Mouse (Mus musculus) neural tube, embryonic 15.5 days (tissue): ENCODE data around the gene Smim12. TPM values are rescaled to one million over a fixed set of nuclear protein-coding genes. Genes with fewer than 3 reads are reported as not detected.

ENCODE experiments used
- ATAC-seq: fragments of 200-750 bp; cut with Nextera tagmentation; 2 replicates; pipeline ENCODE4 v1.8.0; 2017; ENCODE audit warnings: mild to moderate bottlenecking, moderate TSS enrichment, moderate library complexity; ENCODE audit not compliant: low FRiP score
- H3K27ac ChIP-seq: fragments of 300-500 bp; sonication (generic); replicated peaks from 2 replicates; pipeline ENCODE4 v1.5.1; 2015; ENCODE audit warnings: mild to moderate bottlenecking, inconsistent platforms
- H3K27me3 ChIP-seq: fragments of 300-500 bp; sonication (generic); replicated peaks from 2 replicates; pipeline ENCODE4 v1.6.1; 2015; ENCODE audit warnings: inconsistent platforms
- H3K36me3 ChIP-seq: fragments of 300-500 bp; sonication (generic); 2 replicates; pipeline ENCODE4 v1.6.1; 2015; ENCODE audit warnings: inconsistent platforms
- H3K4me1 ChIP-seq: fragments of 300-500 bp; sonication (generic); 2 replicates; pipeline ENCODE4 v1.6.1; 2015; ENCODE audit warnings: inconsistent platforms
- H3K4me2 ChIP-seq: fragments of 300-500 bp; sonication (generic); 2 replicates; pipeline ENCODE4 v1.6.1; 2015; ENCODE audit warnings: inconsistent platforms, mild to moderate bottlenecking, moderate library complexity
- H3K4me3 ChIP-seq: fragments of 300-500 bp; sonication (generic); replicated peaks from 2 replicates; pipeline ENCODE4 v1.5.1; 2015; ENCODE audit warnings: mild to moderate bottlenecking, inconsistent platforms
- H3K9ac ChIP-seq: fragments of 300-500 bp; sonication (generic); replicated peaks from 2 replicates; pipeline ENCODE4 v1.6.1; 2015; ENCODE audit warnings: mild to moderate bottlenecking, inconsistent platforms
- H3K9me3 ChIP-seq: fragments of 300-500 bp; sonication (generic); replicated peaks from 2 replicates; pipeline ENCODE4 v1.6.1; 2016; ENCODE audit warnings: inconsistent platforms
- WGBS: fragments of 180-500 bp; shearing (Covaris S2); methylation state at CpG from one replicate; pipeline ENCODE4 v1.1.7; 2015; ENCODE audit warnings: mixed read lengths; 5-methylcytosine and 5-hydroxymethylcytosine counted together
- polyA plus RNA-seq: library from polyadenylated mRNA; unstranded; fragments of >200 nt; fragmentation: Nextera tagmentation; extraction: Ambion mirVana; gene quantifications from 2 replicates; pipeline ENCODE4 v1.2.1, GENCODE M21; 2015

Gene Smim12
- polyA plus RNA-seq, 1 experiment from 2014 or later: 68.9 TPM

DNA sequence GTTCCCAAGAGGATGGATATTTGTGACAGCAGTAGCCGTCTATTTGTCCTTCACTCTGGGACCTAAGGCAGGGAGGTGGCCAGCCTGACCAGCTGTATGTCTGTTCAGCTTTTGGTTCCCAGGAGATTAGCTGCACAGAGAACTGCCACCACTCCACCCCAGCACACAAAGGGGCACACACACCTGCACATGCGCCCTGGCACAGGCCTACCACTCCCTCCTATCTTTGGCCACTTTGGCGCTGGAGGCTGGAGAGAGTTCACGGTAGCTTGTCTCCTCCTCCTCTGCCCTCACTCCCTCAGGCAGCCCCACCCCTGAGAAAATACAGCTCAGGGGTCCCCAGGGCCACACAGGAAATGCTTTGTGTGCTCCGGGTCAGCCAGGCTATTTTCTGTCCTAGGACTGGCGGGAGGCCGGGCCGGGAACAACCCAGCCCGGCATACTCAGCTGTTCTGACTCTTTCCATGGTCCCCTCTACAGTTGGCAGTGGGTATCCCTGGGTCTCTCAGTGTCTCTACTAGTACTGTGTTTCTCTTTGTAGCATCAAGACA lies 34.9 kb downstream of the Smim12 start:
- no peaks in the 10 kb centered on the region for H3K36me3 ChIP-seq
- H3K27ac ChIP-seq: no peak overlapping the region
- no peaks in the 10 kb centered on the region for H3K27me3 ChIP-seq
- no peaks in the 10 kb centered on the region for H3K9me3 ChIP-seq
- no peak overlapping the region for H3K9ac ChIP-seq
- no peak for ATAC-seq
- 69% methylated on average over 9 of the region's 9 CpGs for WGBS
- H3K4me2 ChIP-seq: no peak overlapping the region
- H3K4me1 ChIP-seq: 0 out of 2 replicates have a peak, but pooled peaks cover 2% of the 10 kb centered on the region
- H3K4me3 ChIP-seq: no peak overlapping the region

- H3K27me3 ChIP-seq: no peaks in the 10 kb centered on the region
- no peaks in the 10 kb centered on the region for H3K36me3 ChIP-seq
- no peak for ATAC-seq
- H3K4me1 ChIP-seq: 0 out of 2 replicates have a peak, but pooled peaks cover 2% of the 10 kb centered on the region
- 87% methylated on average over 9 of the region's 9 CpGs for WGBS
- no peak overlapping the region for H3K4me3 ChIP-seq
- no peak overlapping the region for H3K27ac ChIP-seq
- H3K9me3 ChIP-seq: no peaks in the 10 kb centered on the region
- H3K4me2 ChIP-seq: no peak overlapping the region
- no peak overlapping the region for H3K9ac ChIP-seq
These were observed 35.7 kb downstream of the Smim12 start for GRCm38 (mm10) chr4:127279241-127279640.

GRCm38 (mm10) chr4:127286907-127287306 lies 43.3 kb downstream of the Smim12 start:
- H3K9me3 ChIP-seq: no peaks in the 10 kb centered on the region
- H3K27ac ChIP-seq: no peak overlapping the region
- H3K4me3 ChIP-seq: no peak overlapping the region
- H3K36me3 ChIP-seq: no peaks in the 10 kb centered on the region
- no peaks in the 10 kb centered on the region for H3K4me1 ChIP-seq
- WGBS: 77% methylated on average over 4 of the region's 4 CpGs
- H3K27me3 ChIP-seq: no peaks in the 10 kb centered on the region
- no peak overlapping the region for H3K9ac ChIP-seq
- no peak overlapping the region for H3K4me2 ChIP-seq
- ATAC-seq: no peak

DNA sequence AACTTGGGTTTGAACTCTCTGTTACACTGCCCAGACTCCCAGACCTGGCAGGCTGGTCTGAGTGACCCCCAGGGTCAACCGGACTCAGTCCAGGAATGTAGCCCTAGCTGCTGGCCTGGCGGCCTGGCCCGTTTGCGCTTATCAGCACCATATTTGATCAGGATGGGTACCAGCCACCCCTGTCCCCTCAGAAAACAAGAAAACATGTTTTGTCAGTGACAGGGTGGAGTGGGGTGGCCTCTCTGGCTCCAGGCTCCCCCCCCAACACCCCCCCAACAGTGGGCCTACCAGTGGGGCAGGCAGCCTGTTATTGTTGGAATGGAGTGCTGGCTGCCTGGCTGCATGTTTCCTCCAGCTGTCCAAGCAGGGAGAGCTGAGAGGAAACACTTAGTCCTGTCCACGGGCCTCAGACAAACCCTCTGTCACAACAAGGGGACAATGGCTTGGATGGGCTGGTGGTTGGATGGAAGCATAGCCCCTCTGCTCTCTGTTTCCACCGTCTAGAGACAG lies 45.5 kb downstream of the Smim12 start:
- 84% methylated on average over 6 of the region's 6 CpGs for WGBS
- Histone ChIP-seq H3K9me3 (no peaks in the 10 kb centered on the region), H3K36me3 (no peaks in the 10 kb centered on the region), H3K4me2 (no peak overlapping the region), H3K27me3 (no peaks in the 10 kb centered on the region), H3K4me1 (no peaks in the 10 kb centered on the region), H3K27ac (no peak overlapping the region), H3K4me3 (no peak overlapping the region), H3K9ac (no peak overlapping the region)
- ATAC-seq: no peak

DNA sequence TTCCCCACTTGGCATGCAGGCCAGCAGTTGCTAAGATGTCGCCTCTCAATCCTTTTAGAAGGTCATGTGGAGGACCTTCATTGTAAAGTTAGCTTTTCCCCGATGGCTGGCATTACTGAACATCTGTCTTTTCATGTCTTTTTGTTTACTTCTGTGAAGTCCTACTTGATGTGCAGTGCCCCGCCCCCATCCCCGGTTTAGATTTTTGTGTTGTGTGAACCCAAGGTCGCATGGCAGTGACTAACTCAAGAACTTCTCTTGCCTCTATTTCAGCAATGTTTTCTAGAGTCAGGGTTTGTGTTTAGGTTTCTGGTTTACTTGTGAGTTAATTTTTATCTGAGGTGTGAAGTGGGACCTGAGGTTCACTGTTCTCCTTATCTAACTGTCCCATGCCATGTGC lies 49.0 kb downstream of the Smim12 start:
- no peaks in the 10 kb centered on the region for H3K36me3 ChIP-seq
- WGBS: 75% methylated on average over 5 of the region's 5 CpGs
- no peak for ATAC-seq

More for the DNA sequence above, 49.0 kb downstream of the Smim12 start:
- H3K4me3 ChIP-seq: no peak overlapping the region
- no peaks in the 10 kb centered on the region for H3K4me1 ChIP-seq
- no peak overlapping the region for H3K4me2 ChIP-seq
- no peaks in the 10 kb centered on the region for H3K9me3 ChIP-seq
- H3K27ac ChIP-seq: no peak overlapping the region
- no peaks in the 10 kb centered on the region for H3K27me3 ChIP-seq
- H3K9ac ChIP-seq: no peak overlapping the region

Other genes with a start within 250 kb of the Smim12 start
- 67.3 and 67.6 TPM in 2 replicates for gene Sfpq, start 222.5 kb upstream of the Smim12 start, polyA plus RNA-seq
- 24.6 and 25.6 TPM in 2 replicates for gene Zmym1, start 182.6 kb upstream of the Smim12 start, polyA plus RNA-seq
- gene Zmym6, start 166.4 kb upstream of the Smim12 start, polyA plus RNA-seq: 31.6 and 33.7 TPM in 2 replicates
- gene Tmem35b, start 120.1 kb upstream of the Smim12 start, polyA plus RNA-seq: 17.7 and 18.9 TPM in 2 replicates
- gene Dlgap3, start 74.6 kb upstream of the Smim12 start, polyA plus RNA-seq: 20.9 and 25.1 TPM in 2 replicates
- 20.4 and 20.5 TPM in 2 replicates for gene Gja4, start 70.3 kb downstream of the Smim12 start, polyA plus RNA-seq
- gene Gjb3, start 87.1 kb downstream of the Smim12 start, polyA plus RNA-seq: 0.59 TPM in 1 of 2 replicates, not detected in the other
- 0.13 TPM in 1 of 2 replicates, not detected in the other for gene Gjb4, start 110.3 kb downstream of the Smim12 start, polyA plus RNA-seq
- 0.41 and 0.49 TPM in 2 replicates for gene Gjb5, start 114.4 kb downstream of the Smim12 start, polyA plus RNA-seq